Mouse (Mus musculus) C2C12 (cell line): ENCODE results near the gene Slc1a7. TPM values are rescaled to one million over a fixed set of nuclear protein-coding genes. Genes with fewer than 3 reads are reported as not detected.

Experiments
- H3K27me3 ChIP-seq: one replicate; pipeline ENCODE4 v1.6.1; 2011; ENCODE audit not compliant: control insufficient read depth, insufficient read depth, insufficient read length
- H3K36me3 ChIP-seq: one replicate; pipeline ENCODE4 v1.6.1; 2011; ENCODE audit not compliant: control insufficient read depth, insufficient read depth
- H3K4me3 ChIP-seq: one replicate; pipeline ENCODE4 v1.5.1; 2011; ENCODE audit warnings: mild to moderate bottlenecking, control low read depth; ENCODE audit not compliant: poor library complexity, insufficient read depth, severe bottlenecking
- H3K79me2 ChIP-seq: one replicate; pipeline ENCODE4 v1.6.1; 2011; ENCODE audit not compliant: control insufficient read depth, insufficient read depth
- H3K79me3 ChIP-seq: one replicate; pipeline ENCODE4 v1.6.1; 2011; ENCODE audit warnings: low read depth, control low read depth
- H3ac ChIP-seq: one replicate; pipeline ENCODE3; 2011; ENCODE audit warnings: low read depth; ENCODE audit not compliant: control insufficient read depth, insufficient read length
- CTCF ChIP-seq: IDR thresholded peaks from one replicate; pipeline ENCODE4 v1.5.1; 2011; ENCODE audit not compliant: control insufficient read depth, insufficient read depth, insufficient read length
- MYOD1 ChIP-seq: IDR thresholded peaks from one replicate; pipeline ENCODE4 v1.6.1; 2011; ENCODE audit warnings: low read depth; ENCODE audit not compliant: control insufficient read depth, insufficient read length
- polyA plus RNA-seq: library from polyadenylated mRNA; unstranded; fragments of >200 nt; fragmentation: generic; extraction: Trizol; gene quantifications from one replicate; pipeline ENCODE4 v1.2.1, GENCODE M21; 2012; ENCODE audit warnings: missing spikeins

The Slc1a7 gene
- polyA plus RNA-seq, 1 experiment = not detected

GRCm38 (mm10) chr4:108062524-108062923 is 94.4 kb downstream of the Slc1a7 start:
- peaks cover 31% of the 10 kb centered on the region for H3K36me3 ChIP-seq
- TF ChIP-seq CTCF = no peak
- no peak for TF ChIP-seq MYOD1
- H3K79me2 ChIP-seq = no peaks in the 10 kb centered on the region
- no peaks in the 10 kb centered on the region for H3K79me3 ChIP-seq
- no peaks in the 10 kb centered on the region for H3K27me3 ChIP-seq
- no peak overlapping the region for H3ac ChIP-seq
- H3K4me3 ChIP-seq = no peak overlapping the region

Other genes starting within 250 kb of the Slc1a7 start
- gene Lrp8, start 166.1 kb upstream of the Slc1a7 start, polyA plus RNA-seq = 8.3 TPM
- 166 TPM for gene Magoh, start 88.6 kb upstream of the Slc1a7 start, polyA plus RNA-seq
- 78.7 TPM for gene 0610037L13Rik, start 78.5 kb upstream of the Slc1a7 start, polyA plus RNA-seq
- 18.8 TPM for gene Cpt2, start 44.7 kb upstream of the Slc1a7 start, polyA plus RNA-seq
- gene Podn, start 128.1 kb downstream of the Slc1a7 start, polyA plus RNA-seq = 0.02 TPM
- 76.9 TPM for gene Scp2, start 176.7 kb downstream of the Slc1a7 start, polyA plus RNA-seq
- 14.1 TPM for gene Echdc2, start 197.1 kb downstream of the Slc1a7 start, polyA plus RNA-seq
- gene Zyg11a, start 249.7 kb downstream of the Slc1a7 start, polyA plus RNA-seq = 0.01 TPM